Mouse (Mus musculus): ENCODE data around the gene Prr36. TPM values are rescaled to one million over a fixed set of nuclear protein-coding genes. Genes with fewer than 3 reads are reported as not detected.

The Prr36 gene
- polyA plus RNA-seq, 1 experiment: 7.2 TPM

DNA sequence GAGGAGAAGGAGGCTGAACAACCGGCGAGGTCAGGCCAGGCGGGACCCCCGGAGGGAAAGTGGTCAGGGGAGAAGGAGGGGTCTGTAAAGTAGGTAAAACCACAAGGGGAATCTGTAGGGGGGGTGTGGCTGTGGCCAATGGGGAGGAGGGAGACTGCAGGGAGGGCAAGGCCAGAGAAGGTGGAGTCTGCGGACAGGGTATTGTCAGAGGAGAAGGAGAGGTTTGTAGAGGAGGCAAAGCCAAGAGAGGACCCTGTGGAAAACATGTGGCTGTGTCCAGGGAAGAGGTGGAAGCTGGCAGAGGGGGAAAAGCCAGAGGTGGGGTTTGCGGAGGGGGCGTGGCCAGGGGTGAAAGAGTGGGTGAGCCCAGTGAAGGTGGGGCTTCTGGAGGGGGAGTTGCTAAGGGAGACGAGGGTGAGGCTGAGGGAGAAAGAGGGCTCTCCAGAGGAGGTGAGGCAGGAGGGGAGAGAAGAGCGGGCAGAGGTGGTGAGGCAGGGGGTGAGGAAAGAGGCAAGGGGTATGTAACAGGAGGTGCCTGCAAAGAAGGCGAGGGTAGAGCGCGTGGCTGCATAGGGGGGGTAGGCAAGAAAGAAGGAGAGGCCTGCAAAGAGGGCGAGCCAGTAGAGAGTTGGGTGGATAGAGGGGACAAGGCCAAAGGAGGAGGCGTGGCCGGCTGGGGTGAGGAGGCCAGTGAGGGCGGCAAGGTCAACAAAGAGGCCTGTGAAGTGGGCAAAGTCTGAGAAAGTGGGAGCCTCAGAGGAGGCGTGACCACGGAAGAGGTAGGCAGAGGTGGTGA lies 3.9 kb downstream of the Prr36 start:
- TF ChIP-seq EP300 (IDR thresholded peaks at IDR 0.05; ENCODE audit: insufficient read depth, low read depth, low read length): no peak
- no peak for TF ChIP-seq POLR2A (IDR thresholded peaks at IDR 0.05; ENCODE audit: insufficient read depth, low read length)
- no peak for TF ChIP-seq CTCF (IDR thresholded peaks at IDR 0.05; ENCODE audit: low read depth, low read length)
- no peak overlapping the region for H3K27ac ChIP-seq (ENCODE audit: insufficient read depth, low read length)
- H3K4me1 ChIP-seq (ENCODE audit: control insufficient read depth, insufficient read depth, low read length): peaks cover 4% of the 10 kb centered on the region
- no peaks in the 10 kb centered on the region for H3K36me3 ChIP-seq (ENCODE audit: control insufficient read depth, insufficient read depth, low read length, poor library complexity, severe bottlenecking)
- no peaks in the 10 kb centered on the region for H3K9me3 ChIP-seq (replicated peaks; ENCODE audit: control insufficient read depth, insufficient read depth, low read length, poor library complexity, severe bottlenecking)
- peak overlapping the region; percentile 26 for H3K4me3 ChIP-seq (ENCODE audit: low read depth, low read length)
- H3K9ac ChIP-seq (ENCODE audit: low read depth, poor library complexity, severe bottlenecking): 0 out of 2 replicates have a peak overlapping the region, but pooled peaks have one; percentile 7
- H3K27me3 ChIP-seq (ENCODE audit: control insufficient read depth, insufficient read depth, low read length, poor library complexity, severe bottlenecking): no peaks in the 10 kb centered on the region; the same call in 1 of the 2 replicates

DNA sequence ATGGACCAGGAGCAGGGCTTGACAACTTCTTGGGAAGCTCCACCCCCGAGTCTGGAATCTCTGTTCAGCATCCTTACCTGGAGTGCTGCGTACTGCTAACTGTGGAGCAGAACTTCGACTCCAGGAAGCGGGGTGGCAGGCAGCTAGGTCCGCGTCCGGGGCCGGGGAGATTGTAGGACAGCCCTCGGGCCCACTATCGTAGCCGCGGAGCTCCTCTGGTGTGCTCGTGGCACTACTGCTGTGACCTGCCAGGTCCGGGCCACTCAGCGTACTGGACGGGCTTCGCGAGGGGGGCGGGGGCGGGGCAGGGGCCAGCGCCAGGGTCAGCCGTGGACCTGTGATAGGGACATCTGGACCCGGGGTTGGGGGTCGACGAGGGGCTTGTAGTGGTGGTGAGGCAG lies 4.5 kb downstream of the Prr36 start:
- TF ChIP-seq POLR2A (IDR thresholded peaks at IDR 0.05; ENCODE audit: insufficient read depth, low read length) (no peak), CTCF (IDR thresholded peaks at IDR 0.05; ENCODE audit: low read depth, low read length) (no peak), EP300 (IDR thresholded peaks at IDR 0.05; ENCODE audit: insufficient read depth, low read depth, low read length) (no peak)
- no peaks in the 10 kb centered on the region for H3K36me3 ChIP-seq (ENCODE audit: control insufficient read depth, insufficient read depth, low read length, poor library complexity, severe bottlenecking)
- peaks cover 4% of the 10 kb centered on the region for H3K4me1 ChIP-seq (ENCODE audit: control insufficient read depth, insufficient read depth, low read length)
- H3K27ac ChIP-seq (ENCODE audit: insufficient read depth, low read length): no peak overlapping the region
- H3K27me3 ChIP-seq (ENCODE audit: control insufficient read depth, insufficient read depth, low read length, poor library complexity, severe bottlenecking): no peaks in the 10 kb centered on the region; the same call in 1 of the 2 replicates
- H3K9ac ChIP-seq (ENCODE audit: low read depth, poor library complexity, severe bottlenecking): no peak overlapping the region
- no peaks in the 10 kb centered on the region for H3K9me3 ChIP-seq (replicated peaks; ENCODE audit: control insufficient read depth, insufficient read depth, low read length, poor library complexity, severe bottlenecking)
- peak overlapping the region; percentile 23 for H3K4me3 ChIP-seq (ENCODE audit: low read depth, low read length)

DNA sequence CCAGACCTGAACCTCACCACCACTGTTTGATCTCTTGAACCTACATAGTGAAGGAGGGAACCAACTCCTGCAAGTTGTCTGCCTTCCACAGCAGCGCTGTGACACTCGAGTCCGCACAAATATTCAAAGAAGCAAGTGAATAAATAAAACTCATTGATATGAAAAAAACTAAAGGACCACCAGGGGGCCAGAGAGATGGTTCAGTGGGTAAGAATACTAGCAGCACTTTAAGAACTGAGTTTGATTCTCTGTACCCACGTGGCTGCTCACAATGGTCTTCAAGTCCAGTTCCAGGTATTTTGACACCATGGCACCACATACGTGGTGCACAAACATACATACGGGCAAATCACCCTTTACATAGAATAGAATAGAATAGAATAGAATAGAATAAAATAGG lies 6.2 kb downstream of the Prr36 start:
- Histone ChIP-seq H3K27ac (ENCODE audit: insufficient read depth, low read length) (no peak overlapping the region), H3K4me3 (ENCODE audit: low read depth, low read length) (no peak overlapping the region), H3K9ac (ENCODE audit: low read depth, poor library complexity, severe bottlenecking) (no peak overlapping the region), H3K27me3 (ENCODE audit: control insufficient read depth, insufficient read depth, low read length, poor library complexity, severe bottlenecking) (no peaks in the 10 kb centered on the region; the same call in 1 of the 2 replicates), H3K9me3 (replicated peaks; ENCODE audit: control insufficient read depth, insufficient read depth, low read length, poor library complexity, severe bottlenecking) (no peaks in the 10 kb centered on the region), H3K4me1 (ENCODE audit: control insufficient read depth, insufficient read depth, low read length) (peaks cover 4% of the 10 kb centered on the region), H3K36me3 (ENCODE audit: control insufficient read depth, insufficient read depth, low read length, poor library complexity, severe bottlenecking) (no peaks in the 10 kb centered on the region)
- TF ChIP-seq CTCF (IDR thresholded peaks at IDR 0.05; ENCODE audit: low read depth, low read length) (no peak), EP300 (IDR thresholded peaks at IDR 0.05; ENCODE audit: insufficient read depth, low read depth, low read length) (no peak), POLR2A (IDR thresholded peaks at IDR 0.05; ENCODE audit: insufficient read depth, low read length) (no peak)

DNA sequence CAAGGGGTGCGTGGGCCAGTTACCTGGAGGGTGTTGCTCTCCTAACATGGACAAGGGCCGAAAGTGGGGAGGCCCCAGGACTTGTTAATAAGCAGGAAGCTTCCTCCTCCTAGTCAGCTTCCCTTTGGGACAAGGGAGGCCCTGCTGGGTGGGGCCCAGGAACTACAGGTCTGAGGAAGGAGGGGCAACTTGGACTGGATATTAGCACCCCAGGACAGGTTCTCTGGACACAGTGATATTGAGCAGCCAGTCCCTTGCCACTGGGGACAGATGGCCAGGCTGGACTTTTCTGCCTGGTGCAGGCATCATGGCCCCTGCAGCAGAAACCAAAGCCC lies 10.3 kb downstream of the Prr36 start:
- Histone ChIP-seq H3K36me3 (ENCODE audit: control insufficient read depth, insufficient read depth, low read length, poor library complexity, severe bottlenecking) (no peaks in the 10 kb centered on the region), H3K27ac (ENCODE audit: insufficient read depth, low read length) (no peak overlapping the region), H3K4me1 (ENCODE audit: control insufficient read depth, insufficient read depth, low read length) (peaks cover 2% of the 10 kb centered on the region), H3K9ac (ENCODE audit: low read depth, poor library complexity, severe bottlenecking) (peak overlapping the region; percentile 47; the same call in 1 of the 2 replicates), H3K27me3 (ENCODE audit: control insufficient read depth, insufficient read depth, low read length, poor library complexity, severe bottlenecking) (no peaks in the 10 kb centered on the region; the same call in 1 of the 2 replicates), H3K4me3 (ENCODE audit: low read depth, low read length) (0 out of 2 replicates have a peak overlapping the region, but pooled peaks have one; percentile 3), H3K9me3 (replicated peaks; ENCODE audit: control insufficient read depth, insufficient read depth, low read length, poor library complexity, severe bottlenecking) (no peaks in the 10 kb centered on the region)
- TF ChIP-seq CTCF (IDR thresholded peaks at IDR 0.05; ENCODE audit: low read depth, low read length) (no peak), POLR2A (IDR thresholded peaks at IDR 0.05; ENCODE audit: insufficient read depth, low read length) (no peak), EP300 (IDR thresholded peaks at IDR 0.05; ENCODE audit: insufficient read depth, low read depth, low read length) (no peak)

DNA sequence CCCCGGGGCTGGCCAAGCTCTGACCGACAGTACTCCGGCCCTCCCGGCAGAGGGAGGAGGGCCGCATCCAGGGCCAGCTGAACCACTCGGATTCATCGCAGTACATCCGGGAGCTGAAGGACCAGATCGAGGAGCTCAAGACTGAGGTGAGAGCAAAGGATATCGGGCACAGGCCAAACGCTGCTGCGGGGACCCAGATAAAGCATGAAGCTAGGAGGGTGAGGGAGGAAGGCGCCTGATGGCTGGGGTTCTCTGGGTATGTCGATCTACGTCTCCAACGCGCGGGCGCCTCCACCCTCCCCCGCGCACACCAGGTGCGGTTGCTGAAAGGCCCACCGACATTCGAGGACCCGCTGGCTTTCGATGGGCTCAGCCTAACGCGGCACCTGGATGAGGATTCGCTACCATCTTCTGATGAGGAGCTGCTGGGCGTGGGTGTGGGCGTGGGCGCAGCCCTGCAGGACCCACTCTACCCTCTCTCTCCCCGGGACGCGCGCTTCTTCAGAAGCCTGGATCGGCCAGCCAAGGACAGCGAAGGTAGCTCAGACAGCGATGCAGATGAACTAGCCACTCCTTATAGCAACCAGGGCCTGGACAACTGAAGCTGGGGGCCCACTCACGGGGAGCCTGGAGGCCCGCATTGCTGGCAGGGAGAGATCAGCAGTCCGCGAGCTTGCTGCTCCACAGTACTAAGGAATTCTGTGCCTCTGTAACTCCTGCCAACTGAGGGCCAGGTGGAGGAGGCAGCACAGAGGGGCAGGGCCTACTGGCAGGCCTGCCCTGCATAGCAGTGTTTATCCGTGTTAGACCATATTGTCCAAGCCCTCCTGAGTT lies 10.9 kb downstream of the Prr36 start:
- peak overlapping the region; percentile 47 for H3K9ac ChIP-seq (ENCODE audit: low read depth, poor library complexity, severe bottlenecking)
- peaks cover 2% of the 10 kb centered on the region for H3K4me1 ChIP-seq (ENCODE audit: control insufficient read depth, insufficient read depth, low read length)
- peak overlapping the region; percentile 65 for H3K4me3 ChIP-seq (ENCODE audit: low read depth, low read length)
- no peak for TF ChIP-seq EP300 (IDR thresholded peaks at IDR 0.05; ENCODE audit: insufficient read depth, low read depth, low read length)
- no peak for TF ChIP-seq POLR2A (IDR thresholded peaks at IDR 0.05; ENCODE audit: insufficient read depth, low read length)
- no peak for TF ChIP-seq CTCF (IDR thresholded peaks at IDR 0.05; ENCODE audit: low read depth, low read length)
- no peaks in the 10 kb centered on the region; the same call in 1 of the 2 replicates for H3K27me3 ChIP-seq (ENCODE audit: control insufficient read depth, insufficient read depth, low read length, poor library complexity, severe bottlenecking)
- no peaks in the 10 kb centered on the region for H3K36me3 ChIP-seq (ENCODE audit: control insufficient read depth, insufficient read depth, low read length, poor library complexity, severe bottlenecking)
- no peaks in the 10 kb centered on the region for H3K9me3 ChIP-seq (replicated peaks; ENCODE audit: control insufficient read depth, insufficient read depth, low read length, poor library complexity, severe bottlenecking)
- H3K27ac ChIP-seq (ENCODE audit: insufficient read depth, low read length): no peak overlapping the region
